Mouse (Mus musculus) right cerebral cortex, adult 18-20 months (tissue): Measurements from ENCODE around the gene Srp54b.
"Not testable (repeated sequence)": the region's sequence is repeated elsewhere in the genome, so short reads cannot be mapped to it uniquely, and the experiment has no call there.

Experiments used
- DNase-seq: peaks from one replicate; pipeline ENCODE4 v3.0.0; 2022; ENCODE audit warnings: mixed read lengths

Gene Srp54b

DNA sequence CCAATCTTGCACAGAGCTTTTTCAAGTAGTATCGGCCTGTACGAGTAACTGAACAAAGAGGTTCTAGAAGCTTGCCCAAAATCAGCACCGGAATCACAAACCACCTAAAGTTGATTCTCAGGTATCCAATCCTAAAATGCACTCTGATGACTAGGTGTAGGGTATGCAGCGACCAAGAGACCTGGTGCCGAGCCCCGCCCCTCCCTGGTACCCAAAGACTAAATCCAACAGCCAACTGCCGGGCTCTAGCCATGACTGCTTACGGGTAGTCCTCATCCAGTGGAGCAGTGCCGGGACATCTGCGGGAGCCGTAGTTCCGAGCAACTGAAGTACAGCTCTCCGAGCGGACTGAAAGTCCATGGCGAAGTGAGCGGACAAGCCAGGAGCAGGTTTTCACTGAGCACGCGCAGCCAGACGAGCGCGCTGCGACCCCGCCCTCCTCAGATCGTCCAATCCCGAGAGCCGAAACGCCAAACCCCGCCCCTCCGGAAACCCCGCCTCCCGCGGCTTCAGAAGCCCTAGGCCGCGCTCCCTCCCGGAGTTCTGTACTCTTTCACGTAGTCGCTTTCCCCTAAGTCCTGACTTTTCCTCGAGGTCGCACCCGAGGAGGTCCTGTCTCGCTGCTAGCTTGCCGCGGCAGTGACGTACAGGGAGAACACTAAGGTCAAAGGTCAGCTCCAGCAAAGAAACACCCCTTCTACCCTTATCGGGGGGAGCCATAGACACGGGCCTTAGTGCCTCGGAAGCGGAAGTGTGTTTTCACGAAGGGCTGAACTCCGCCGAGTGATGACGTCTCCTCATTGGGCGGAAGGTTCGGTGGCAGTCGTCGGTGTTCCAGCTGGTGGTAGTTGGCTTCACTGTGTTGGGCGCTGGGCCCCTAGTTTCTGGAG is at the start of gene Srp54b:
Gene Srp54b (plus strand): TSS at position 546 of the 890 bp plus-strand sequence.
- DNase-seq, result not testable (repeated sequence)

- DNase-seq, result not testable (repeated sequence)
These were observed 42.3 kb upstream of the Srp54b start for GRCm38 (mm10) chr12:55112616-55113015.

GRCm38 (mm10) chr12:55124242-55124641 is 30.7 kb upstream of the Srp54b start, which contains the start of gene Fam177a:
Fam177a (plus strand) TSS chr12:55124469.
- DNase-seq, result not testable (repeated sequence)

- not testable (repeated sequence) for DNase-seq
These were observed 30.2 kb upstream of the Srp54b start for GRCm38 (mm10) chr12:55124731-55125130.

DNA sequence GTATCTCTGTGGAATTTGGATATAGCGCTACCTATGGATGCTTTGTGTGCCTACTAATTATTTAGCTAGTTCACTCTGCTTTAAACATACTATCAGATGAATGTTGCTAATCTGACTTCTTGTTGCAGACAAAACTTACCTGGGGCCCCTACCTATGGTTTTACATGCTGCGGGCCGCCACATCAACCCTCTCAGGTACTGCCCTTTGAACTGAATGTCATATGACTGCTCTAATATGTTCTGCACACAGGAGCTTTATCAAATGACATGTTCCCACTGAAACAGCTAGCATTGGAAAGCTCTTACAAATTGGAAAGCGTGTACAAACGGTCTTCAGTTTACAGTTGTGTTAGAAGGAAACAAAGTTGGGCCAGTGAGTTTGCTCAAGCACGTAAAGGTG is 19.4 kb upstream of the Srp54b start:
- DNase-seq, result not testable (repeated sequence)

GRCm38 (mm10) chr12:55137859-55138258 is 17.0 kb upstream of the Srp54b start:
- not testable (repeated sequence) for DNase-seq

GRCm38 (mm10) chr12:55155449-55155783 is 512 bp downstream of the Srp54b start:
- DNase-seq, result not testable (repeated sequence)

DNA sequence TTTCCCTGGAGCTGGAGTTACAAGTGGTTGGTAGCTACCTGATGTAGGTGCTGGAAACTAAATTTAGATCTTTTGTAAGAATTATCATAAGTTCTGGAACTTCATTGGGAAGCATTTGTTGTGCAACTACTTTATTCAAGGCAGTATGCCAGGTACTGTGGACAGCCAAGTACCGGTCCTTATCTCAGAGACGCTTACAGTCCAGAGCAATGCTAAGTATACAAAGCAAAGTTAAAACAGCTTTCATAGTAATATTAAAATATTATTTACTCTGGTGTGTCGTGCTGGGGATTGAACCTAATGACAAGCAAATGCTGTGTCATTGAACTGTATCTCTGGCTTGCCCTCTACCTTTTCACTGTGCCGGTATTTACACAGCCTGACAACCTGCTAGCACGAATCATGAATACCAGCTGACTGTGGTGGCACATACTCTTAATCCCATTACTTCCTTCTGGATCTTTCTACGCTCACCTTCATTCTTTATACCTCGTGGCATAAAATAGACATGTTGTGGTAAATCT is 12.2 kb downstream of the Srp54b start:
- not testable (repeated sequence) for DNase-seq

GRCm38 (mm10) chr12:55187686-55188085 is 32.8 kb downstream of the Srp54b start:
- DNase-seq, result not testable (repeated sequence)

DNA sequence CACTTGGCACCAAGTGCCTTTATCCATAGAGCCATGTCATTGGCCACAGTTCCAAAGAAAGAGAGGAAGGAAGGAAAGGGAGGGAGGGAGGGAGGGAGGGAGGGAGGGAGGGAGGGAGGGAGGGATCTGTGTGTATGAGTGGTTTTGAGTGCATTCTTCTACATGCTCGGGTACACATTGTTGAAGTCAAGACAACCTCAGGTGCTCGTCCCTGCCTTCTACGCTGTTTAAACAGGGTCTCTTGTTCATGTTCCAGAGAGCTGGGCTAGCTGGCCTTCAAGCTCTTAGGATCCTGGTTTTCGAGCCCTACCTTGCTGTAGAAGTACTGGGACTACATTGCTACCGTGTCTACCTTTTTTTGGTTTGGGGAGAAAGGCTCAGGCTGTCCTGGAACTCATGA is 34.2 kb downstream of the Srp54b start:
- DNase-seq, result not testable (repeated sequence)

- DNase-seq, result not testable (repeated sequence)
These were observed 44.4 kb downstream of the Srp54b start, which contains the start of gene 1700047I17Rik2 for GRCm38 (mm10) chr12:55199306-55199705. 1700047I17Rik2 (plus strand) TSS chr12:55199592.

DNA sequence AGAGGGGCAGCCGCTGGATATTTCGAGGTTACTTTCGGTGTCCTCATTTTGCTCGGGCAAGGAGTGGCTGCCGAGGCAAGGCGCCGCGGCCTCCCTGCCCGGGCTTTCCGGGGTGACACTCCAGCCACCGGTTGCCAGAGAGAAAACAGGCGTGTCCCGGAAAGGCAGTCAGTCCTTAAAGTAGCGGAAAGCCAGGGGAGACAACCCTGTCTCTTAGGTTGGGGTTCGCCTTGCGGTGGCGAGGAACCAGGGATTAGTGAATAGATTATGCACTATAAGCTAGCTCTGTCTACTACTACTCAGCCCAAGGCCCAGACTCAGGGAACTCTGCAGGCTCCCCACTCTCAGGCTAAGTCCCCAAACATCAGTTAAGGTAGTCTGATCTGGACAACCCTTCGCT is 44.9 kb downstream of the Srp54b start:
- not testable (repeated sequence) for DNase-seq

DNA sequence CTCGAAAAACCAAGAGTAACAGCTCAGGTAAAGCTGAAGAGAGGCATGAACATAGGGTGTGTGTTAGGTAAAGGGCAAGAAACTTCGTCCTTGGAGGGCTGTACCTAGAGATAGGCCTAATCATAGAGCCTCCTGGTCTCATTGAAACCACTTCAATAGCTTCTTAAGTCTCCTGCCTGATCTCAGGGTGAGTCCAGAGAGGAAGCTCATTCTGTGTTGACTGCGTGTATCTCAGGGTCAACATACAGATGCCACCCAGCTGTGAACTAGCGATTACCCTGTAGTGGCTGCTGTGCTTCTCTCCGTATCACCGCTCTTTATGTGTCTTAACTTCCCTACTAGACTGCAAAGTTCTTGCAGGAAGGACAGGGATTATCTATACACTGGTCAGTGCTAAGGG is 58.0 kb downstream of the Srp54b start:
- not testable (repeated sequence) for DNase-seq

DNA sequence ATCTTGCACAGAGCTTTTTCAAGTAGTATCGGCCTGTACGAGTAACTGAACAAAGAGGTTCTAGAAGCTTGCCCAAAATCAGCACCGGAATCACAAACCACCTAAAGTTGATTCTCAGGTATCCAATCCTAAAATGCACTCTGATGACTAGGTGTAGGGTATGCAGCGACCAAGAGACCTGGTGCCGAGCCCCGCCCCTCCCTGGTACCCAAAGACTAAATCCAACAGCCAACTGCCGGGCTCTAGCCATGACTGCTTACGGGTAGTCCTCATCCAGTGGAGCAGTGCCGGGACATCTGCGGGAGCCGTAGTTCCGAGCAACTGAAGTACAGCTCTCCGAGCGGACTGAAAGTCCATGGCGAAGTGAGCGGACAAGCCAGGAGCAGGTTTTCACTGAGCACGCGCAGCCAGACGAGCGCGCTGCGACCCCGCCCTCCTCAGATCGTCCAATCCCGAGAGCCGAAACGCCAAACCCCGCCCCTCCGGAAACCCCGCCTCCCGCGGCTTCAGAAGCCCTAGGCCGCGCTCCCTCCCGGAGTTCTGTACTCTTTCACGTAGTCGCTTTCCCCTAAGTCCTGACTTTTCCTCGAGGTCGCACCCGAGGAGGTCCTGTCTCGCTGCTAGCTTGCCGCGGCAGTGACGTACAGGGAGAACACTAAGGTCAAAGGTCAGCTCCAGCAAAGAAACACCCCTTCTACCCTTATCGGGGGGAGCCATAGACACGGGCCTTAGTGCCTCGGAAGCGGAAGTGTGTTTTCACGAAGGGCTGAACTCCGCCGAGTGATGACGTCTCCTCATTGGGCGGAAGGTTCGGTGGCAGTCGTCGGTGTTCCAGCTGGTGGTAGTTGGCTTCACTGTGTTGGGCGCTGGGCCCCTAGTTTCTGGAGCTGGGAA is 75.0 kb downstream of the Srp54b start, which contains the start of gene Srp54c:
Gene Srp54c (plus strand): TSS at position 543 of the 894 bp plus-strand sequence.
- not testable (repeated sequence) for DNase-seq

GRCm38 (mm10) chr12:55230520-55230861 is 75.6 kb downstream of the Srp54b start:
- DNase-seq, result not testable (repeated sequence)
